Comparison of ENCODE assay signal across 9 mouse cellular contexts in genomic region chr6:22288004-22288736, GRCm38 (mm10). TPM values are rescaled to one million over a fixed set of nuclear protein-coding genes. Genes with fewer than 3 reads are reported as not detected.
DNase-seq lines count a peak whose midpoint lies in the region; ATAC-seq and TF ChIP-seq lines count a peak whose summit lies in the region.
"Had no signal": no experiment of that assay in that cellular context is flagged by ENCODE, and none has a peak within 500 bp of the region (broad histone marks: within the 10 kb centered on the region; RNA-seq: fewer than 3 reads in every experiment).

Gene Wnt16 (plus strand): TSS chr6:22288227.

- H3K4me2 ChIP-seq in hindbrain, embryonic 14.5 days (replicated peaks), result peak within 1 kb of the TSS; percentile 81
- H3K4me2 ChIP-seq in limb, embryonic 15.5 days, result peak within 1 kb of the TSS; percentile 81

- no peaks in the 10 kb centered on the region for H3K36me3 ChIP-seq in thymus, adult 2 months (ENCODE audit: control insufficient read depth, insufficient read depth, low read length)
- H3K36me3 ChIP-seq in hindbrain, embryonic 14.5 days (replicated peaks; ENCODE audit: control insufficient read depth, insufficient read depth), result no peaks in the 10 kb centered on the region
- H3K36me3 ChIP-seq in limb, embryonic 15.5 days, result no peaks in the 10 kb centered on the region

- H3K4me1 ChIP-seq in cerebellum, adult 2 months (ENCODE audit: control insufficient read depth, insufficient read depth, low read length), result no peaks in the 10 kb centered on the region; the same call in 1 of the 2 replicates
- H3K4me1 ChIP-seq in thymus, adult 2 months (replicated peaks; ENCODE audit: control insufficient read depth, insufficient read depth, low read length), result no peaks in the 10 kb centered on the region
- peaks cover 16% of the 10 kb centered on the region for H3K4me1 ChIP-seq in hindbrain, embryonic 14.5 days (replicated peaks; ENCODE audit: control insufficient read depth, insufficient read depth, low read length)
- peaks cover 23% of the 10 kb centered on the region for H3K4me1 ChIP-seq in limb, embryonic 15.5 days

- TF ChIP-seq POLR2A in cerebellum, adult 2 months (IDR thresholded peaks at IDR 0.05; ENCODE audit: borderline replicate concordance, insufficient read depth, low read length), result no peak
- TF ChIP-seq POLR2A in thymus, adult 2 months (IDR thresholded peaks at IDR 0.05; ENCODE audit: control insufficient read depth, extremely low read depth, insufficient read depth, low read length, poor library complexity), result no peak

- no peak within 1 kb of the TSS for H3K27ac ChIP-seq in cerebellum, adult 2 months (ENCODE audit: insufficient read depth, low read length)
- no peak within 1 kb of the TSS for H3K27ac ChIP-seq in thymus, adult 2 months (ENCODE audit: control insufficient read depth, insufficient read depth, low read length)
- no peak within 1 kb of the TSS for H3K27ac ChIP-seq in hindbrain, embryonic 14.5 days
- no peak within 1 kb of the TSS for H3K27ac ChIP-seq in limb, embryonic 15.5 days

- DNase-seq in cerebellum, adult 2 months, result peak; percentile 17 to 19
- DNase-seq in cerebellum, postnatal 4 days (ENCODE audit: low spot score in 2 of 2), result no peak
- peak; percentile 4 for DNase-seq in thymus, postnatal 14 days
- no peak for DNase-seq in thymus, adult 2 months
- no peak for DNase-seq in hindbrain, embryonic 14.5 days (ENCODE audit: low spot score)
- peak; percentile 24 to 28 for DNase-seq in right cerebral cortex, adult 2 months (ENCODE audit: low spot score in 2 of 2)
- no peak for DNase-seq in urinary bladder, postnatal 10 days (ENCODE audit: low spot score)

- 5% methylated on average over 20 of the region's 20 CpGs for WGBS in cerebellum, adult 2 months
- 14% methylated on average over 20 of the region's 20 CpGs for WGBS in thymus, adult 2 months
- 1% methylated on average over 20 of the region's 20 CpGs for WGBS in hindbrain, embryonic 14.5 days
- under 1% methylated on average over 20 of the region's 20 CpGs for WGBS in limb, embryonic 15.5 days

- peak within 1 kb of the TSS; percentile 42 for H3K4me3 ChIP-seq in cerebellum, adult 2 months (replicated peaks; ENCODE audit: insufficient read depth, low read depth, low read length)
- H3K4me3 ChIP-seq in thymus, adult 2 months (ENCODE audit: control insufficient read depth, insufficient read depth, low read length), result no peak within 1 kb of the TSS
- peak within 1 kb of the TSS; percentile 38 for H3K4me3 ChIP-seq in hindbrain, embryonic 14.5 days (replicated peaks; ENCODE audit: low read length)
- H3K4me3 ChIP-seq in limb, embryonic 15.5 days, result peak within 1 kb of the TSS; percentile 46

- H3K9me3 ChIP-seq in hindbrain, embryonic 14.5 days (ENCODE audit: control insufficient read depth, low read length), result no peaks in the 10 kb centered on the region
- no peaks in the 10 kb centered on the region for H3K9me3 ChIP-seq in limb, embryonic 15.5 days

- ATAC-seq in hindbrain, embryonic 14.5 days (ENCODE audit: low FRiP score), result peak; percentile 72
- ATAC-seq in limb, embryonic 15.5 days (ENCODE audit: insufficient number of reproducible peaks, low FRiP score, low TSS enrichment, low read depth), result peak; percentile 65

- peak within 1 kb of the TSS; percentile 52 for H3K9ac ChIP-seq in hindbrain, embryonic 14.5 days
- H3K9ac ChIP-seq in limb, embryonic 15.5 days, result 0 out of 2 replicates have a peak within 1 kb of the TSS, but pooled peaks have one; percentile 10

- TF ChIP-seq CTCF in cerebellum, adult 2 months (IDR thresholded peaks at IDR 0.05; ENCODE audit: borderline replicate concordance, insufficient read depth, low read depth, low read length), result no peak
- no peak for TF ChIP-seq CTCF in thymus, adult 2 months (IDR thresholded peaks at IDR 0.05; ENCODE audit: borderline replicate concordance, control insufficient read depth, extremely low read depth, insufficient read depth, low read length, poor library complexity)

- H3K27me3 ChIP-seq in cerebellum, adult 2 months (ENCODE audit: control insufficient read depth, insufficient read depth, low read length), result peaks cover 4% of the 10 kb centered on the region; the same call in 1 of the 2 replicates
- no peaks in the 10 kb centered on the region; the same call in 1 of the 2 replicates for H3K27me3 ChIP-seq in thymus, adult 2 months (ENCODE audit: control insufficient read depth, insufficient read depth, low read length)
- H3K27me3 ChIP-seq in hindbrain, embryonic 14.5 days (ENCODE audit: control insufficient read depth, insufficient read depth, low read length), result peaks cover 60% of the 10 kb centered on the region
- H3K27me3 ChIP-seq in limb, embryonic 15.5 days, result peaks cover 46% of the 10 kb centered on the region

RNA-seq across cellular contexts. Expression of gene Wnt16, which starts in this region (rescaled TPM):
- polyA plus RNA-seq in cerebellum, adult 2 months (2012; rRNA removed), result 0.80 and 1.8 TPM in 2 replicates
- polyA plus RNA-seq in thymus, adult 2 months (2012; rRNA removed), result 0.12 and 0.18 TPM in 2 replicates
- polyA plus RNA-seq in hindbrain, embryonic 14.5 days (2014; fragmentation: Nextera tagmentation; extraction: Ambion mirVana), result 0.16 and 0.90 TPM in 2 replicates
- 6.9 and 7.7 TPM in 2 replicates for polyA plus RNA-seq in limb, embryonic 15.5 days (2015; fragmentation: Nextera tagmentation; extraction: Ambion mirVana)
- polyA plus RNA-seq: C2C12 had no signal

Comparison
In these comparisons a context has a peak if more than half of its experiments do, and no peak if none do; other contexts are left out.
1. DNase-seq: peak in cerebellum, adult 2 months (2 of 2), thymus, postnatal 14 days (single experiment) and right cerebral cortex, adult 2 months (2 of 2); none in cerebellum, postnatal 4 days (0 of 2), thymus, adult 2 months (single experiment), hindbrain, embryonic 14.5 days (single experiment) and urinary bladder, postnatal 10 days (single experiment).
2. Peak in ATAC-seq, H3K4me3 ChIP-seq, H3K9ac ChIP-seq and H3K4me2 ChIP-seq in hindbrain, embryonic 14.5 days; RNA of the gene not detected or under 1 TPM.